Mouse (Mus musculus) myocyte (in vitro differentiated cells): ENCODE results near the gene Mfn2. TPM values are rescaled to one million over a fixed set of nuclear protein-coding genes. Genes with fewer than 3 reads are reported as not detected.

ENCODE experiments used
- H3K27me3 ChIP-seq: one replicate; pipeline ENCODE4 v1.6.1; 2011; ENCODE audit not compliant: control insufficient read depth, insufficient read depth, insufficient read length
- H3K36me3 ChIP-seq: one replicate; pipeline ENCODE4 v1.6.1; 2011; ENCODE audit not compliant: control insufficient read depth, insufficient read depth
- H3K4me2 ChIP-seq: one replicate; pipeline ENCODE4 v1.6.1; 2011; ENCODE audit warnings: low read depth, control low read depth
- H3K4me3 ChIP-seq: one replicate; pipeline ENCODE4 v1.5.1; 2011; ENCODE audit warnings: mild to moderate bottlenecking, control low read depth, moderate library complexity
- H3K79me2 ChIP-seq: one replicate; pipeline ENCODE4 v1.6.1; 2011; ENCODE audit not compliant: control insufficient read depth, insufficient read depth
- H3ac ChIP-seq: one replicate; pipeline ENCODE4 v1.6.1; 2011; ENCODE audit not compliant: control insufficient read depth, insufficient read length
- CEBPB ChIP-seq: IDR thresholded peaks from 2 replicates; pipeline ENCODE4 v1.6.1; 2011; ENCODE audit warnings: mild to moderate bottlenecking, moderate library complexity; ENCODE audit not compliant: poor library complexity, insufficient read depth, severe bottlenecking
- E2F4 ChIP-seq: IDR thresholded peaks from one replicate; pipeline ENCODE4 v1.6.1; 2011; ENCODE audit warnings: mild to moderate bottlenecking, control low read depth, moderate library complexity; ENCODE audit not compliant: insufficient read depth
- MAX ChIP-seq: IDR thresholded peaks from one replicate; pipeline ENCODE4 v1.6.1; 2011; ENCODE audit warnings: low read depth, mild to moderate bottlenecking, control low read depth
- MYOD1 ChIP-seq, 3 experiments: IDR thresholded peaks; one replicate each; pipeline ENCODE4 v1.6.1; 2011; ENCODE audit warnings: control low read depth in 2 of 3, low read depth in 2 of 3, mild to moderate bottlenecking in 2 of 3, moderate library complexity in 1 of 3; ENCODE audit not compliant: insufficient read length in 2 of 3, control insufficient read depth in 1 of 3
- MYOG ChIP-seq, 3 experiments: IDR thresholded peaks; one replicate each; pipeline ENCODE4 v1.6.1; 2011; ENCODE audit warnings: control low read depth in 2 of 3, low read depth in 2 of 3, mild to moderate bottlenecking in 2 of 3; ENCODE audit not compliant: insufficient read length in 2 of 3, control insufficient read depth in 1 of 3, insufficient read depth in 1 of 3
- POLR2A ChIP-seq: IDR thresholded peaks from one replicate; pipeline ENCODE4 v1.6.1; 2011; ENCODE audit warnings: low read depth, mild to moderate bottlenecking, control low read depth, moderate library complexity; ENCODE audit not compliant: insufficient read length
- POLR2AphosphoS2 ChIP-seq: IDR thresholded peaks from one replicate; pipeline ENCODE4 v1.6.1; 2011; ENCODE audit warnings: low read depth, control low read depth; ENCODE audit not compliant: insufficient read length
- REST ChIP-seq: IDR thresholded peaks from one replicate; pipeline ENCODE4 v1.6.1; 2011; ENCODE audit warnings: mild to moderate bottlenecking, control low read depth, moderate library complexity; ENCODE audit not compliant: insufficient read depth, insufficient read length
- SRF ChIP-seq: IDR thresholded peaks from one replicate; pipeline ENCODE4 v1.6.1; 2011; ENCODE audit warnings: low read depth; ENCODE audit not compliant: control insufficient read depth, insufficient read length
- TCF12 ChIP-seq: IDR thresholded peaks from one replicate; pipeline ENCODE4 v1.6.1; 2011; ENCODE audit warnings: mild to moderate bottlenecking, control low read depth; ENCODE audit not compliant: poor library complexity, insufficient read depth, severe bottlenecking
- TCF3 ChIP-seq: IDR thresholded peaks from one replicate; pipeline ENCODE4 v1.6.1; 2011; ENCODE audit warnings: low read depth, control low read depth; ENCODE audit not compliant: insufficient read length
- USF1 ChIP-seq: IDR thresholded peaks from one replicate; pipeline ENCODE4 v1.6.1; 2011; ENCODE audit warnings: low read depth, mild to moderate bottlenecking, control low read depth, moderate library complexity
- polyA plus RNA-seq: library from polyadenylated mRNA; unstranded; fragments of >200 nt; fragmentation: generic; extraction: Trizol; gene quantifications from one replicate; pipeline ENCODE4 v1.2.1, GENCODE M21; 2012; ENCODE audit warnings: missing spikeins

Mfn2 gene
- polyA plus RNA-seq, 1 experiment: 75.8 TPM

DNA sequence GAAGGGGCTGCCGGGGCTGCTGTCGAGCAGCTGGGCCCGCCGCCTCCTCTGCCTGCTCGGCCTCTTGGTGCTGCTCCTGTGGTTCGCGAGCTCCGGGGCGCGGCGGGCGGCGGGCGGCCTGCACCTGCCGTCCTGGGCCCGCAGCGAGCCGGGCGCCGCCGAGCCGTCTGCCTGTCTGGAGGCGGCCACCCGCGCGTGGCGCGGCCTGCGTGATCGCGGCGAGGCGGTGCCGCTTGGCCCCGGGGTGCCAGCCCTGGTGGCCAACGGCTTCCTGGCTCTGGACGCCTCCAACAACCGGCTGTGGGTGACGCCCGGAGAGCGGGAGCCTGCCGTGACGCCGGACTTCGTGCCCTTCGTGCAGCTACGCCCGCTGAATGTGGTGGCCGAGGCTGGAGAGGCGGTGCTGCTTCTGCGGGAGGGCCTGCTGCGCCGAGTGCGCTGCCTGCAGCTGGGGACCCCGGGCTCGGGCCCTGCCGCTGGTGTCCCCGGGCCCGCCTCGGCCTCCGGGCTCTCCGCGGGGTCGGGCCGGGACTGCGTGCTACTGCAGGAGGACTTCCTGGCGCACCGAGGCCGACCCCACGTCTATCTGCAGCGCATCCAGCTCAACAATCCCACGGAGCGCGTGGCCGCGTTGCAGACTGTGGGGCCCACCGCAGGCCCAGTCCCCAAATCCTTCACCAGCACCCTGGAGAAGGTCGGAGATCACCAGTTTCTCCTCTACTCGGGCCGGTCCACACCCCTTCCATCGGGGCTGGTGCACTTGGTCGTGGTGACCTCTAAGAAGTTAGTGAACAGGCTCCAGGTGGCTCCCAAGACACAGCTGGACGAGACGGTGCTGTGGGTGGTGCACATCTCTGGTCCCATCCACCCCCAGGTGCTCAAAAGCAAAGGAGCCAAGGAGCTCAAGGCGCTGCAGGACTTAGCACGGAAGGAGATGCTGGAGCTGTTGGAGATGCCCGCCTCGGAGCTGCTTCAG, 36.8 kb upstream of the Mfn2 start:
- peak overlapping the region; percentile 99 for H3ac ChIP-seq
- peaks cover 22% of the 10 kb centered on the region for H3K79me2 ChIP-seq
- TF ChIP-seq MYOD1 (IDR thresholded peaks at IDR 0.05; ENCODE audit: control insufficient read depth in 1 of 3, insufficient read length in 2 of 3, low read depth in 2 of 3) (peak in 2 of 3 experiments; percentile 1 to 4), POLR2A (peak; percentile 17), POLR2AphosphoS2 (no peak)
- peak overlapping the region; percentile 90 for H3K4me2 ChIP-seq
- no peaks in the 10 kb centered on the region for H3K27me3 ChIP-seq
- peaks cover 6% of the 10 kb centered on the region for H3K36me3 ChIP-seq
- peak overlapping the region; percentile 31 for H3K4me3 ChIP-seq

DNA sequence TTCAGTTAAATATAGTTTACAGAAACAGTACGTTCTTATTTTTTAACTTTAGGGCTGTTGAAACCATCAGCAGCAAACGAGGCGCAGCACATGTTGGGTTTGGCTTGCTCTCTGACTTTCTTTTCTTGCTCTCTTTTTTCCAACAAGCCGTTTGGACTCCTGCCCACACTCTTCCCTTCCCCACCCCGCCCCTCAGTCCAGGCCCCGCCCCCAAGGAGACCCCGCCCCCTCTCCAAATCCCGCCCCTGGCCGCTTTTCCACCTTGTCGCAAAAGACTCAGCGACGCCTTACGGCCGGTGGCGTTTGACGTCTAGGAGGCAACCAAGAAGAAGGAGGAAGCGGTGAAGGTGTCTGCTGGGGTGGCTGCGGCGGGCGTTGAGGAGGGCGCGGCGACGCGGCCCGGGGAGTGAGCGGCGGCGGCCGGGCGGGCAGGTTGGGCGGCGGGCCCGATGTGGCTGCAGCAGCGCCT, 36.1 kb upstream of the Mfn2 start, which contains the start of gene 2510039O18Rik:
TSS of gene 2510039O18Rik (plus strand) at position 320 of the 469 bp plus-strand sequence.
- H3K4me3 ChIP-seq: peak within 1 kb of the TSS; percentile 31
- TF ChIP-seq POLR2AphosphoS2 (peak; percentile 73), POLR2A (peak; percentile 77), E2F4 (no peak)
- peak within 1 kb of the TSS; percentile 99 for H3ac ChIP-seq
- peaks cover 4% of the 10 kb centered on the region for H3K36me3 ChIP-seq
- H3K79me2 ChIP-seq: peaks cover 27% of the 10 kb centered on the region
- H3K4me2 ChIP-seq: peak within 1 kb of the TSS; percentile 99
- H3K27me3 ChIP-seq: no peaks in the 10 kb centered on the region

DNA sequence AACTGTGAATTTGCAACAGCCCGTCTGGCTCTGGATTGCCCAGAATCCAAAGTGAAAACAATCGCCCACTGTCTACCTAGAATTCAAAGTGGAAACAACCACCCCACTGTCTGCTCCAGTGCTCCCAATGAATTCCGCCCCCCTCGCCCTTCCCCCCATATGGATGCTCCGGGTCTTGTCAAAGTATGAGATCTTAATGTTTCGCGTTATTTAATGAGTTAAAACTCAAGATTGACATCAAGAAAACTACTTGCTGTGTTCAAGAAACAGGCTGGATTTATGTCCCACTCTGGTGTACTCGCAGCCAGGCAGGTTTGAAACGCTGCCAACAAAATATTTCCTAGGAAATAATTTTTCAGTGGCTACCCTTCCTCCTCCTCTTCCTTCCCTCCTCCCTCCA, 35.6 kb upstream of the Mfn2 start:
- TF ChIP-seq MYOG (IDR thresholded peaks at IDR 0.05; ENCODE audit: control insufficient read depth in 1 of 3, insufficient read depth in 1 of 3, insufficient read length in 2 of 3, low read depth in 2 of 3): no peak
- TF ChIP-seq USF1: no peak
- TF ChIP-seq CEBPB: no peak
- TF ChIP-seq POLR2AphosphoS2: no peak
- TF ChIP-seq TCF3: no peak
- TF ChIP-seq MYOD1 (IDR thresholded peaks at IDR 0.05; ENCODE audit: control insufficient read depth in 1 of 3, insufficient read length in 2 of 3, low read depth in 2 of 3): no peak
- TF ChIP-seq TCF12: no peak
- no peak for TF ChIP-seq SRF
- no peak for TF ChIP-seq POLR2A
- TF ChIP-seq E2F4: no peak
- no peak for TF ChIP-seq MAX
- TF ChIP-seq REST: no peak
- H3K4me3 ChIP-seq: peak overlapping the region; percentile 31

DNA sequence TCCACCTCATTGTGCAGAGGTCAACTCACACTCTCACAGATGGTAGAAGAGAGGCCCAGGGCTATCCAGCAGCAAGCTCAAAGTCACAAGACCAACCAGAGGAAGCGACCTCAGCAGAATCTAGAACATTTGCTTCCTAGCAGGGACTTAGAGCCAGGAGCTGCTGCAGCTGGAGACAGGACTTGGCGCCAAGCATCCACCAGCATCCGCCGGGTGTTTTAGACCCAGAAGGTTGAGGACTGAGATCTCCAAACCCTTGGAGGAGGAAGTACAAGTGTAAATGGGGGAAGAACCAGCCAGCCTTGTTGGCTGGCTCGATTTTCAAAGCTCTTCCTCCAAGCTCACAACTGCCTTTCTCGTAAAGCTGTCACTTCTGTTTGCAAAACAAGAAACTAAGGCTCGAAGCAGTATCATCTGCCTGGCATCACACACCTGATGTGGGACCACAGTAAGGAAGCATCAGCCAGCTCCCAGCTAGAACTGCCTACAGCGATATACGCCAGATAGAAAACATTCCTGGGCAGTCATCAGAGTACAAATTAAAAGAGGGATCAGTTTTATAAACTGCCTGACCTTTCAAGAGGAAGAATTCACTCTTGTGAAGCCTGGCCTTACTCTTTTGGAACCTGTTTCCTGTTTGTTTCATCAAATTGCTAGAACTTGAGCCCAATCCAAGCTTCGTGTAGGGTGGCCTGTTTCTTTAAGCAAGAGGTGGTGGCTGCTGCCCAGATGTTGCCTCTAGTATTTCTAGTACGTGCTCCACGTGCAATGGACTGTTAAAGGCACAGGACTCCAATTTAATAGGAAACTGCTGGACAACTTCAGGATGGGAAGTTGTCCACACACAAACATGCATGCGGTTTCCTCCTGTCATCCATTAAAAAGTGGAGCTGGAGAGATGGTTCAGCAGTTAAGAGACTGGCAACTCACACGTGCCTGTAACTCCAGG, 33.9 kb upstream of the Mfn2 start:
- Histone ChIP-seq H3K36me3 (no peaks in the 10 kb centered on the region), H3ac (no peak overlapping the region), H3K4me2 (peak overlapping the region; percentile 26), H3K27me3 (no peaks in the 10 kb centered on the region), H3K4me3 (no peak overlapping the region), H3K79me2 (peaks cover 35% of the 10 kb centered on the region)
- TF ChIP-seq MAX: no peak
- TF ChIP-seq TCF12: no peak
- TF ChIP-seq POLR2AphosphoS2: no peak
- no peak for TF ChIP-seq USF1
- no peak for TF ChIP-seq REST
- TF ChIP-seq MYOD1 (IDR thresholded peaks at IDR 0.05; ENCODE audit: control insufficient read depth in 1 of 3, insufficient read length in 2 of 3, low read depth in 2 of 3): no peak
- TF ChIP-seq TCF3: no peak
- no peak for TF ChIP-seq MYOG (IDR thresholded peaks at IDR 0.05; ENCODE audit: control insufficient read depth in 1 of 3, insufficient read depth in 1 of 3, insufficient read length in 2 of 3, low read depth in 2 of 3)
- TF ChIP-seq CEBPB: no peak

More for the DNA sequence above, 35.6 kb upstream of the Mfn2 start:
- Histone ChIP-seq H3K79me2 (peaks cover 32% of the 10 kb centered on the region), H3K36me3 (no peaks in the 10 kb centered on the region), H3K27me3 (no peaks in the 10 kb centered on the region), H3ac (peak overlapping the region; percentile 99), H3K4me2 (peak overlapping the region; percentile 99)

DNA sequence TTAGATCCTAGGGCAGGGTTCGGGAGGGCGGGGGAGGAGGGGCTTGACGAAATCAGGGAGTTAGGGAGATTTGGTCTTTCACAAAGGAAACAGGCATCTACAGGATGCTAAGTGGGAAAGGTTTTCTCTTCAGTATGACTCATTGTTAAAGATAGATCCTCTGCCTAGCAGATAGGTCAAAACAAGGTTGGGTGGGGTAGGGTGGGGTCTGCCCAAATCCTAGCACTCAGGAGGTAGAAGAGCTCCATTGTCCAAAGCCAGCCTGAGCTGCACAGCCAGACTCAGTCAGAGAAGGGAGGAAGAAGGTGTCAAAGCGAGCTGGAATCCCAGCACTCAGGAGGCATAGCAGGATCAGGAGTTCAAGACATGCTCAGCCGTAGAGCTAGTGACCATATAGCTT, 33.0 kb upstream of the Mfn2 start:
- H3K79me2 ChIP-seq: peaks cover 25% of the 10 kb centered on the region
- H3K36me3 ChIP-seq: no peaks in the 10 kb centered on the region
- no peak overlapping the region for H3ac ChIP-seq
- H3K4me3 ChIP-seq: peak overlapping the region; percentile 52
- H3K4me2 ChIP-seq: peak overlapping the region; percentile 95
- TF ChIP-seq POLR2AphosphoS2: no peak
- TF ChIP-seq CEBPB: no peak
- TF ChIP-seq SRF: no peak
- no peak for TF ChIP-seq TCF12
- no peak for TF ChIP-seq MYOG (IDR thresholded peaks at IDR 0.05; ENCODE audit: control insufficient read depth in 1 of 3, insufficient read depth in 1 of 3, insufficient read length in 2 of 3, low read depth in 2 of 3)
- no peak for TF ChIP-seq MAX
- TF ChIP-seq POLR2A: no peak
- no peak for TF ChIP-seq USF1
- no peak for TF ChIP-seq E2F4
- no peak for TF ChIP-seq REST
- no peak for TF ChIP-seq MYOD1 (IDR thresholded peaks at IDR 0.05; ENCODE audit: control insufficient read depth in 1 of 3, insufficient read length in 2 of 3, low read depth in 2 of 3)
- TF ChIP-seq TCF3: no peak
- no peaks in the 10 kb centered on the region for H3K27me3 ChIP-seq
